Mouse (Mus musculus) erythroblast, embryonic 14.5 days (primary cell): Measurements from ENCODE around the gene Heatr1.

Experiments
- GATA1 ChIP-seq: IDR thresholded peaks from 2 replicates; pipeline ENCODE4 v1.6.1; 2012; ENCODE audit warnings: low read length, inconsistent platforms, mixed read lengths
- TAL1 ChIP-seq: IDR thresholded peaks from 3 replicates; pipeline ENCODE4 v1.6.1; 2012; ENCODE audit warnings: low read length, inconsistent platforms, mixed read lengths

GRCm38 (mm10) chr13:12473724-12474378 lies 79.0 kb downstream of the Heatr1 start:
- no peak for TF ChIP-seq TAL1
- no peak for TF ChIP-seq GATA1
